In the genomic region with DNA sequence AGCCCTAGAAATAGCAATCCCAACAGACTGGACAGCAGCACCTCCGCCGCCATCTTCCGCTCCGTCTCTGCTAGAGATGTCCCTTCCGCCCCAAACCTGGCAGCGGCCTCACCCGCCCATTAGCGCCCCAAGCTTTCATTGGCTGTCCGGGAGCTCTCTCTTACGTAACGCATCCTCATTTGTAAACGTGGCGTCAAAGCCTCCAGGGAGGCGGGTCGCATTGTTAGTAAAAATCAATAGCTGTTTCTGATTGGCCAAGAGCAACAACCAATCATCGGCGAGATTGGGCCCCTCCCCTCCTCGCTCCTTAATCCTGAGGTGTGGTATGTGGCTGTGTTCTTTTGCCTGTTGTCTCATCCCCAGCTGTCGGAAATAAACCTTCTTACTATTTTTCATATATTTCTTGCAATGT, we compare ENCODE assay signal across 8 mouse cellular contexts. TPM values are rescaled to one million over a fixed set of nuclear protein-coding genes. Genes with fewer than 3 reads are reported as not detected.
DNase-seq lines count a peak whose midpoint lies in the region; ATAC-seq and TF ChIP-seq lines count a peak whose summit lies in the region.

TSS of gene Os9 (minus strand) at position 66 of the 412 bp plus-strand sequence.

- WGBS in forebrain, embryonic 10.5 days, result 0% methylated on average over 19 of the region's 19 CpGs
- WGBS in heart, embryonic 15.5 days, result 0% methylated on average over 19 of the region's 19 CpGs
- WGBS in liver, embryonic 14.5 days (ENCODE audit: insufficient replicate concordance), result under 1% methylated on average over 19 of the region's 19 CpGs
- 0% methylated on average over 19 of the region's 19 CpGs for WGBS in neural tube, embryonic 11.5 days
- WGBS in stomach, postnatal 0 days, result under 1% methylated on average over 19 of the region's 19 CpGs

- H3K4me3 ChIP-seq in forebrain, embryonic 10.5 days, result peak within 1 kb of the TSS; percentile 94
- H3K4me3 ChIP-seq in heart, embryonic 15.5 days, result peak within 1 kb of the TSS; percentile 96
- H3K4me3 ChIP-seq in liver, embryonic 14.5 days (ENCODE audit: insufficient read depth in 1 of 2, low read depth in 2 of 2, low read length in 2 of 2), result peak within 1 kb of the TSS; percentile 81 to 84
- H3K4me3 ChIP-seq in neural tube, embryonic 11.5 days (ENCODE audit: low read depth, low read length), result peak within 1 kb of the TSS; percentile 72
- H3K4me3 ChIP-seq in stomach, postnatal 0 days (ENCODE audit: low read depth, low read length), result peak within 1 kb of the TSS; percentile 89

- TF ChIP-seq EP300 in liver, embryonic 14.5 days (IDR thresholded peaks at IDR 0.05; ENCODE audit: low read depth), result peak; percentile 38; the same call in 1 of the 2 replicates
- TF ChIP-seq EP300 in stomach, postnatal 0 days (optimal IDR thresholded peaks at IDR 0.05), result no peak

- TF ChIP-seq CTCF in liver, embryonic 14.5 days (IDR thresholded peaks at IDR 0.05; ENCODE audit: low read depth), result no peak
- TF ChIP-seq CTCF in stomach, postnatal 0 days (IDR thresholded peaks at IDR 0.05; ENCODE audit: low read depth), result peak; percentile 22; the same call in 1 of the 2 replicates

- peak within 1 kb of the TSS; percentile 84 for H3K9ac ChIP-seq in heart, embryonic 15.5 days
- peak within 1 kb of the TSS; percentile 78 for H3K9ac ChIP-seq in liver, embryonic 14.5 days (replicated peaks)
- peak within 1 kb of the TSS; percentile 70 for H3K9ac ChIP-seq in neural tube, embryonic 11.5 days (ENCODE audit: low read length)
- peak within 1 kb of the TSS; percentile 89 for H3K9ac ChIP-seq in stomach, postnatal 0 days (ENCODE audit: low read length)

- H3K4me1 ChIP-seq in forebrain, embryonic 10.5 days, result peaks cover 29% of the 10 kb centered on the region
- peaks cover 19% of the 10 kb centered on the region for H3K4me1 ChIP-seq in heart, embryonic 15.5 days (replicated peaks)
- peaks cover 28 to 30% of the 10 kb centered on the region in 2 experiments for H3K4me1 ChIP-seq in liver, embryonic 14.5 days (replicated peaks; ENCODE audit: control insufficient read depth in 2 of 2, insufficient read depth in 2 of 2, low read length in 1 of 2)
- H3K4me1 ChIP-seq in neural tube, embryonic 11.5 days (ENCODE audit: control insufficient read depth, insufficient read depth, low read length), result peaks cover 15% of the 10 kb centered on the region
- no peaks in the 10 kb centered on the region for H3K4me1 ChIP-seq in stomach, postnatal 0 days (replicated peaks; ENCODE audit: control insufficient read depth, insufficient read depth)

- no peaks in the 10 kb centered on the region for H3K27me3 ChIP-seq in forebrain, embryonic 10.5 days (ENCODE audit: poor library complexity, severe bottlenecking)
- H3K27me3 ChIP-seq in heart, embryonic 15.5 days, result no peaks in the 10 kb centered on the region
- no peaks in the 10 kb centered on the region for H3K27me3 ChIP-seq in liver, embryonic 14.5 days (ENCODE audit: control insufficient read depth, insufficient read depth, low read length)
- no peaks in the 10 kb centered on the region for H3K27me3 ChIP-seq in neural tube, embryonic 11.5 days (ENCODE audit: control insufficient read depth, insufficient read depth, low read length)
- H3K27me3 ChIP-seq in stomach, postnatal 0 days (ENCODE audit: control insufficient read depth, insufficient read depth, low read length), result no peaks in the 10 kb centered on the region

- peak within 1 kb of the TSS; percentile 99 for H3K4me2 ChIP-seq in heart, embryonic 15.5 days
- H3K4me2 ChIP-seq in liver, embryonic 14.5 days (ENCODE audit: low read depth), result peak within 1 kb of the TSS; percentile 96
- H3K4me2 ChIP-seq in neural tube, embryonic 11.5 days (ENCODE audit: low read depth), result peak within 1 kb of the TSS; percentile 94
- peak within 1 kb of the TSS; percentile 98 for H3K4me2 ChIP-seq in stomach, postnatal 0 days (replicated peaks; ENCODE audit: low read depth)

- H3K9me3 ChIP-seq in forebrain, embryonic 10.5 days, result no peaks in the 10 kb centered on the region
- H3K9me3 ChIP-seq in heart, embryonic 15.5 days (replicated peaks), result no peaks in the 10 kb centered on the region
- H3K9me3 ChIP-seq in liver, embryonic 14.5 days (ENCODE audit: control insufficient read depth, low read length), result no peaks in the 10 kb centered on the region
- H3K9me3 ChIP-seq in neural tube, embryonic 11.5 days (ENCODE audit: control insufficient read depth, low read length), result no peaks in the 10 kb centered on the region
- no peaks in the 10 kb centered on the region for H3K9me3 ChIP-seq in stomach, postnatal 0 days (ENCODE audit: control insufficient read depth, low read length)

- peaks cover 34% of the 10 kb centered on the region for H3K36me3 ChIP-seq in forebrain, embryonic 10.5 days (replicated peaks)
- H3K36me3 ChIP-seq in heart, embryonic 15.5 days, result peaks cover 20% of the 10 kb centered on the region; the same call in 1 of the 2 replicates
- peaks cover 19% of the 10 kb centered on the region for H3K36me3 ChIP-seq in liver, embryonic 14.5 days (replicated peaks; ENCODE audit: control insufficient read depth, insufficient read depth, low read depth)
- H3K36me3 ChIP-seq in neural tube, embryonic 11.5 days (ENCODE audit: control insufficient read depth, insufficient read depth, low read length), result peaks cover 7% of the 10 kb centered on the region
- H3K36me3 ChIP-seq in stomach, postnatal 0 days (ENCODE audit: control insufficient read depth, insufficient read depth, low read length), result peaks cover 16% of the 10 kb centered on the region

- peak; percentile 91 to 93 for DNase-seq in CD8-positive naive resting alpha-beta T cell, adult 2 months (ENCODE audit: low read depth in 2 of 2, low spot score in 2 of 2)
- DNase-seq in c-Kit-positive CD71-negative TER-119-negative erythroid progenitor cells, embryonic 14.5 days (ENCODE audit: low read depth), result peak; percentile 97
- peak; percentile 94 for DNase-seq in forebrain, embryonic 10.5 days (ENCODE audit: extremely low spot score, low spot score)
- DNase-seq in kidney, postnatal 25 days, result peak; percentile 97 to 98
- peak; percentile 97 to 98 (median 98) for DNase-seq in liver, embryonic 14.5 days (ENCODE audit: low read depth in 3 of 3, low spot score in 3 of 3)
- peak; percentile 98 for DNase-seq in neural tube, embryonic 11.5 days (ENCODE audit: low spot score)
- peak; percentile 96 for DNase-seq in stomach, postnatal 0 days (ENCODE audit: low spot score)

- H3K27ac ChIP-seq in forebrain, embryonic 10.5 days, result peak within 1 kb of the TSS; percentile 82
- 0 out of 2 replicates have a peak within 1 kb of the TSS, but pooled peaks have one; percentile 16 for H3K27ac ChIP-seq in heart, embryonic 15.5 days
- peak within 1 kb of the TSS; percentile 78; the same call in 1 of the 2 replicates for H3K27ac ChIP-seq in liver, embryonic 14.5 days
- no peak within 1 kb of the TSS for H3K27ac ChIP-seq in neural tube, embryonic 11.5 days (ENCODE audit: low read depth, low read length)
- 0 out of 2 replicates have a peak within 1 kb of the TSS, but pooled peaks have one; percentile 45 for H3K27ac ChIP-seq in stomach, postnatal 0 days (replicated peaks)

- peak; percentile 97 for ATAC-seq in heart, embryonic 15.5 days (replicated peaks; ENCODE audit: insufficient number of reproducible peaks, insufficient read depth, low FRiP score, low read depth)
- peak; percentile 94 for ATAC-seq in liver, embryonic 14.5 days (ENCODE audit: insufficient read depth)
- peak; percentile 97 for ATAC-seq in neural tube, embryonic 11.5 days (ENCODE audit: insufficient read depth, low FRiP score, low TSS enrichment)
- peak; percentile 97 for ATAC-seq in stomach, postnatal 0 days (ENCODE audit: low FRiP score, low TSS enrichment)

RNA-seq across cellular contexts. Expression of gene Os9, which starts in this region (rescaled TPM):
- polyA plus RNA-seq in forebrain, embryonic 10.5 days (2016; fragmentation: Nextera tagmentation; extraction: Ambion mirVana), result 54.2 and 57.6 TPM in 2 replicates
- 48.5 and 61.8 TPM in 2 replicates for polyA plus RNA-seq in heart, embryonic 15.5 days (2015; fragmentation: Nextera tagmentation; extraction: Ambion mirVana)
- polyA plus RNA-seq in liver, embryonic 14.5 days (2012; rRNA removed), result 20.9 and 25.0 TPM in 2 replicates
- polyA plus RNA-seq in liver, embryonic 14.5 days (2014; fragmentation: Nextera tagmentation; extraction: Ambion mirVana), result 22.9 and 29.9 TPM in 2 replicates
- 56.2 and 68.9 TPM in 2 replicates for polyA plus RNA-seq in neural tube, embryonic 11.5 days (2014; fragmentation: Nextera tagmentation; extraction: Ambion mirVana)
- polyA plus RNA-seq in stomach, postnatal 0 days (2015; fragmentation: Nextera tagmentation; extraction: Ambion mirVana), result 81.9 and 82.0 TPM in 2 replicates
